Mouse (Mus musculus): ENCODE results near the gene Cox18.

DNA sequence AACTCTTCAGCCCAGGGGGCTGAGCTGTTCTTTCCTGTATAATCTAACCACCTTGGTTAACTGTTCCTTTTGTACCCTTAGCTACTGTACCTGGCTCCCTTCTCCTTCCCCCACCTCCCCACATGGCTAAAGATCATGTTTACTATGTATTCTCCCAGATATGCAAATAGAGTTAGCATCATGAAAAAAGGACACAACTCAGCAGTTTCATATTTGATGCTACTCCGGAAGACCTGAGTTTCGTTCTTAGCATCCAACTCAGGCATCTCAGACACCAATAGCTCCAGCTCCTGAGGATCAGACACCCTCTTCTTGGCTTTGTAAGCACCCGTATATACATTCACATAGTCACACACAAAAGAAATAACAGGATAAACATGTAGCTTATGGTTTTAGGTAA, 33.2 kb upstream of the Cox18 start:
- TF ChIP-seq CTCF (IDR thresholded peaks at IDR 0.05) (no peak), EP300 (IDR thresholded peaks at IDR 0.05) (no peak)

All from lung, postnatal 0 days (tissue).